Mouse (Mus musculus) heart, adult 11 months (tissue): ENCODE results near the gene Ctcfl.

Source experiments
- DNase-seq: peaks from one replicate; pipeline ENCODE4 v3.0.0; 2022

Gene Ctcfl

GRCm38 (mm10) chr2:173046582-173047297 is 72.6 kb downstream of the Ctcfl start:
- peak; percentile 95 for DNase-seq

- peak; percentile 98 for DNase-seq
Measured at GRCm38 (mm10) chr2:173044198-173044970, 74.9 kb downstream of the Ctcfl start.
